Mouse (Mus musculus) right cerebral cortex, postnatal 10 days (tissue): Measurements from ENCODE around the gene Tbx6.

ENCODE experiments used
- DNase-seq, 2 experiments: peaks; one replicate each; pipeline ENCODE4 v3.0.0; 2021; ENCODE audit warnings: low spot score in 2 of 2

Tbx6 gene

DNA sequence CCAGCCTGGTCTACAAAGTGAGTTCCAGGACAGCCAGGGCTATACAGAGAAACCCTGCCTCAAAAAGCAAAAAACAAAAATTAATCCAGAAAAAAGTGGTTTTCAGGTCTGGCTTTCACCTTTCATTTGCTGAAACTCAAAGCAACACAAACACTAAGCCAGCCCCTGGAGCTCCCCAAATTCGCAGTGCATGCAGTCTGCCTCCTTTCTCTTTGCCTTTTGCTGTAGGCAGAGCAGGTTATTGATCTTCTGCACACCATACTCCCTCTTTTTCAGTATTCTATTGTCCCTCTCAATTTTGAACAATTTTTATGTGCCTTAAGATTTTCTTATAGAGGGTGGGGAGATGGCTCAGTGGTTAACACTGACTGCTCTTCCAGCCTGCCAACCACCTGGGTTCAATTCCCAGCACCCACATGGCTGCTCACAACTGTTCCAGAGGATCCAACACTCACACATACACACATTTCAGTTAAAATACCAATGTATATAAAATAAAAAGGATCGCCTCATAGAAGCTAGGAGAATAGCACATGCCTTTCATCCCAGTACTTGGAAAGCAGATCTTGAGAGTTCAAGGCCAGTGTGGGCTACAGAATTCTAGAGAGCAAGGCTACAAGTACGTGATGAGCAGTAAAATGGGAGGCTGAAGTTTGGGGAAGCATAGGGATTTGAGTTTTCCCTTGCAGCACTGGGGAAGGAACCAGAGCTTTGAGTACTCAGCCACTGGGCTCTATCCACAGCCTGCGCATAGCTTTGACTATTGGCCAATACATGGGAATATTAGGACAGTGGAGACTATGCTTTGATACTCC, 12.4 kb downstream of the Tbx6 start:
- no peak for DNase-seq

DNA sequence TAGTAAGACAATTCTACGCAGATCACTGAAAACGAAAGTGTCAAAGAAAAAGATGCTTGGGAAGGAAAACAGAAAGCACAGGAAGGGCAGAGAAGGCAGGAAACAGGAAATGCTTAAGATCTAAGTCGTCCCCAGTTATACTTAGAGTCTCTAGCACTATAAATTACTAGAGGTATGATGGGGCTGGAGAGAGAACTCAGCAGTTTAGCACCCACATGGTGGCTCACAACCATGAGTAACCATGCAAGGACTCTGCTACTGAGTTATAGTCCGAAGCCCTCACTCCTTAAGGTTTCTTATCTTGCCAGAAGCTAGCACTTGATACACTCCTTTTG, 13.0 kb downstream of the Tbx6 start:
- no peak for DNase-seq

DNA sequence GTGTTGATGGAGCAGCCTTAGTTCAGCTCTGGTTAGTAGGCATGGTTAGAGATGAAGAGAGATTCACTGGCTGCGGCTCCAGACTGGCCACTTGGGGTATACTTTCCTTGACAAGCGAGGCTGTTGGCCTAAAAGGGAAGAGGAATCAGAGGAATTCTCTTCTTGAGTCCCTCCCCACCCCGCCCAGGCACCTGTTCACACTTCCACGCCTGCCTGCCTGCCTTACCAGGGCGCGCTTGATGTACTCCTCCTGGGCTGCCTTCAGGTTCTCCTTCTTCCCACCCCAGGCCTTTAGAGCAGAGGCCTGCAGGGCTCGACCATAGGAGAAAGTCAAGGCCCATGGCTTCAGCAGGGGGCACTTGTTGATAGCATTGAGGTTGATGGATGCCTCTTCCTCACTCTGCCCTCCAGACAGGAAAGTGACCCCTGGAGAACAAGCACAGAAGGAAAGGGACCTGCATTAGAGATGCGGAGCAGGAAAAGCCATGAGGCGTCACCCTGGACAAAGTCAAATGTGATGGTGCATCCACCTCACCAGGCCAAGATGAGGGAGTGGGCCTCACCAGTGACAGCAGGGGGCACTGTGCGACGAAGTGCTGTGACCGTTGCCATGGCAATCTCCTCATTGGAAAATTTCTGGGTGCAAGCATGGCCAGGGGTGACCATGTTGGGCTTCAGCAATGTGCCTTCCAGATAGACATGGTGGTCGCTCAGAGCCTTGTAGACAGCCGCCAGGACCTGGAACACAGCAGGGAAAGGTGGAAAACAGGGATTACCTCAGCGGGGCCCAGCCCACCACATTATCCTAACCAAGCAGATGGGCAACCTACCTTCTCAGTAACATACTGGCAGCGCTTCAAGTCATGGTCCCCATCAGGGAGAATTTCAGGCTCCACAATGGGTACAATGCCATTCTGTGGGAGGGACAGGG, 14.4 kb downstream of the Tbx6 start:
- peak in 1 of 2 experiments; percentile 44 for DNase-seq

DNA sequence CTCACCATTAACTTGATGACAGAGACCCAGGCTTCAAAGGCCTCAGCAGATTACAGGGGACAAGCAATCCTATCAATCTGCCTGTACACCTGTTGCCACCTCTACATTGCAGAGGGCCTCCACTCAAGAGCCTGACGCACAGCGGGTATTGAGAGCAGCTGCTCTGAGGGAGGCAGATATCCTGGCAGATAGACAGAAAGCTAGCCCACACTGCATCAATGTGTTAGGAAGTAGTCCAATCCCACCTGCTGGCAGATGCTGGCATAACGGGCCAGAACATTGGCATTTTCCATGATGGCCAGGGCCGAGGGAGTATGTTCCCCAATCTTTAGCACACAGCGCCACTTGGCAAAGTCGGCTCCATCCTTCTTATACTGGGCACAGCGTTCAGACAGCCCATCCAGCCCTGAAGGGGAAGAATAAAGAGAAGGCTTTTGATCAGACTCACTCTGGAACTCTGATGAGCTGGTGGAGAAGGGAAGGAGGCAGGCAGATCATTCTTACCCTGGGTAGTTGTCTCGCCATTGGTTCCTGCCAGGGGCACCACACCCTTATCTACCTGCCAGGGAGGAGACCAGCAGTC, 15.2 kb downstream of the Tbx6 start:
- peak in 1 of 2 experiments; percentile 63 for DNase-seq

DNA sequence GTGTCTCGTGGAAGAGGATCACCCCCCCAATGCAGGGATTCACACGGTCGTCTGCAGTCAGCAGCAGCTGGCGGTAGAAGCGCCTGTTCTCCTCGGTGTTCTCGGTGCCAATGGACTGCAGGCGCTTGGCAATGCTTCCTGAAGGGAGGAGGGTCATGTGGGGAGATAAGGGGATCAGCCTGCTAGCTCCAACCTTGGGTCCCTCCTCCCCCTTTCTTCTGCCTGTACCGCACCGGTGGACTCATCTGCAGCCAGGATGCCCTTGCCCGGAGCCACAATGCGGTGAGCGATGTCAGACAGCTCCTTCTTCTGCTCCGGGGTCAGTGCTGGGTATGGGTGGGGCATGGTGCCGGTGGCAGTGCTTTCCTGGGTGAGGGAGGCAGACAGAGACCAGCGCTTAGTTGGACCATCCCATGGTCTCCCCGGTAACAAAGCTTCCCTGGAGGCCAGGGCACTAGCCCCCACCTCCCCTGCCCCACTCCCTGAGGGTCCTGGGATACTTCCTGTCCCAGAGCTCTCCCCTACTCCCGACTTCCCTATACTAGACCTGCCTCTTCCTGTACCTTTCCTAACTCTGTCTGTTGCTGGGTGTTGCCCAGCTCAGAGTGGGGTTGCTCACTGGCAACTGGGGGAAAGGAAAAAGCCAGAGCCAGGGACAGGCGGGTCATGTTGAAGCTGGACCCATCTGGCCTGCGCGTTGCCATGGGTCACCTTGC, 16.3 kb downstream of the Tbx6 start, which contains the start of gene Fam57b:
TSS of gene Fam57b (plus strand) at position 258 of the 716 bp plus-strand sequence.
- DNase-seq, result peak in 1 of 2 experiments; percentile 62

DNA sequence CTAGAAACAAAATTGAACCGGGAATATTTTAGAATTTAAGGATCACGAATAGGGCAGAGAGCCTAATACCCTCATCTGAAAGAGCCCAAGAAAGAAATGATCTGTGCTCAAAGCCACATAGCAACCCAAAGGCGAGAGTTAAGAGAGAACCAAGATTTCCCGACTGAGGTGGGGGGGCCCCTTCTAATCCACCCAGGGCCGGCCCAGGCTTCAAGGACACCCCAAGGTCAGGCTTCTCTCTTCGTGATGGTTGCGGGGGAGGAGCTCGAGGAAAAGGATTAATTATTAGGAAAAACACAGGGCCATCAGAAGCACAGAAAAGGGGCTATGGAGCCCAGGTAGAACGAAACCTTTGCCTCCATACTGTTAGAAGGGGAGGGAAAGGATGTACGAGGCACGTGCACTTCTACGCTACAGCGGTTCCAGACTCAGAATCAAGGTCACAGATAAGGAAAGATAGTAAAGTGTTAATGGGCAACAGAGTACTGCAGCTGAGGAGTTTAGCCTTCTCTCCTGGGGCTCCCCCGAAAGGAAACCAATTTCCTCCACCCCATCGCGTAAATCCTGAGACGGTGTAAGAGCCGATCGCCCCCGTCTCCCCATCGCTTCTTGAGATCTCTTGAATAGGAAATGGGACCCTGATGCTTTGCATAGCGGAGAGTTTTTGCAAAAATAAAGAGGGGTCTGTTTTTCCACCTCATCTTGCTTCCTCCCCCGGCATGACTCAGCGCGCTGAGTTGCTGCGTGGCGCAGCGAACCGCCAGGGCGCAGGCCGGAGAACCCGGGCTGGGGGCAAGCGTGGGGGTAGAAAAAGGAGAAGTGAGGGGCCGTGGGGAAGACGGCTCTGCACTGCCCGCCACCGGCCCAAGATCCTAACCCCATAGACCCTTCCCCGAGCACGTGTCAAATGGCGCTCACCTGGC, 17.1 kb downstream of the Tbx6 start:
- DNase-seq, result peak in 1 of 2 experiments; percentile 52

DNA sequence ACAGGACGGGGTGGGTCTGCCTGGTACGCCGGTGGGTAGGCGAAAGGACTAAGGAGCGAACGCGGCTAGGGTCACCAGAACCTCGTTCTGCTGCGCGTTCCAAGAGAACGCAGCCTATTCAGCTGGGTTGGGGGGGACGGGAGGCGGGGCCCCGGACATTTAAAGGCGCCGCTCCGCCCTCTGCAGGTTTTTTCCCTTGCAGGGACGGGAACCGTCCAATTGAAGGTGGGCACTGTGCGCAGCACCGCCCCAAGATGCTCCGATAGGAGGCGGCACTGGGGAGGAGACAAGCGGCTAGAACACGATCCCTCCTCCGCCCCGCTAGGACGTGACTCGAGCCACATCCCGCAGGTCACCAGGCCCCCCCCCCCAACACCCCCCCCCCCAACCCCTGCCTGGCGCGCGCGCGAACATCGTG, 17.8 kb downstream of the Tbx6 start:
- peak; percentile 98 for DNase-seq

DNA sequence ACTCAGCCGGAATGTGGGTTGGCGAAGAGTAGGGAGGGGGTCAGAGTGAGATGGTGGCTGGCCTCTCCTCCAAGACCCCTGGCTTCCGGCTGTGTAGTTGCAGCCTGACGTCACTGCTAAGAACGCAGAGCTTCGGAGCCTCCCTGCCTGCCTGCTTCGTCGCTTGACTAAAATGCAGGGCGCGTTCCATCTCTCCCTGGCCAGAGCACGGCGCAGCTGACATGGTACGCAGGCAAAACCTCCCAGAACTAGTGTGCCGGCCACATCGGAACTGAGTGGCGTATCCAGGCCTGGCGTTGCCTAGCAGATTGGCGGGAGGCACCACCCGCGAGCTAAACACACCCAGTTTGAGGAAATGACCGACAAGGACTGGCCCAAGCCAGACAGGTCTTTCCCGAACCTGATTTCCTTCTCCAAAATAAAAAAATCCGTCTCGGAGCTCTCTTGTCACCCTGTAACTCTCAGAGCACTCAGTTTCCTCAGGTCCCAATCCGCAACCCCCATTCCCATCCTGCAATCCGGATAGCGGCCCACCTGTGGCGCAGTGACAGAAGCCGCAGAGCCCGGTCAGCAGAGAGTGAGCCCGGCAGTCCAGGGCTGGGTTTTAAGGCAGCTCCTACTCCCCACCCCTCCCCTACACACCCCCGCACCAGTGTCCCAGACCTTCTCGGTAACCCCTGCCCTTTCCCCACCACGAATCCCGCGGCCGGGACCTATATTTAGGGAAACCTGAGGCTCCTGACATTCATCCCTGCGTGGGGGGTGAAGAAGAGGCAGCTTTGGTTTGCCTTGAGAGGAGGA, 18.4 kb downstream of the Tbx6 start:
- DNase-seq, result peak in 1 of 2 experiments; percentile 95

DNA sequence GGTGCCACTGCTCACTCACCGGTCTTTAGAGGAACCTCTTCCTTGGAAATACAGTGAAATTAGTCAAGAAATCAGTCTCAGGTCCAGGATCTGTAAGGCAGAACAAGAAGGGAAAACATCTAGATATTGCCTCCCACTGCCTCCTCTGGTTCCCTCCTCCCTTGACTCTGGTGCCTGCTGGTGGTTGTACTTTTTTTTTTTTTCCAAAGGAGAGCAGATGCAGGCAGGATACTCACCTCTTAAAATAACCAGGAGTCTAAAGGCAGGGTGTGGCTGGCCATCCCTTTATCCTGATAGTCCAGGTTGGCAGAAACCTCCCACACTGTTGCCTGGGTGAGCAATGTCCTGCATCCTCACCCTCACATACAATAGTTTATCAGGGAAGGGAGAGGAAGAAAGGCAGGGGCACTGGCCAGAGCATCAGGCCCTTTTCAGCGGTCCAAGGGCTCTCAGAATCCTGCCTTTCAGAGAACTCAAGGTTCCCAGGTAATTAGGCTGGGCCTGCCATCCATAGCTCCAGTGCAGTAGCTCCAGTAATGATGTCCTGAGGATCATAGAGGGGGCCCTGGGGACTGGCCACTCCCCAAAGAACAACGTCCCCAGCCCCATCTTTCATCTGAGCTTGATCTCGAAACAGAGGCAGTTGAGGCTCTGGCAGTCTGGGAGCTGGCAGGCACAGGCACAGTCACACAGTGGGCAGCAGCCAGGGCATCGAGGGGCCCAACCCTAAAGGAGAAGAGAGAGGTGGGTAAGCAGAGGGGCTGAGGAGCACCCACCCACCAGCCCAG, 19.2 kb downstream of the Tbx6 start:
- DNase-seq, result peak in 1 of 2 experiments; percentile 44

DNA sequence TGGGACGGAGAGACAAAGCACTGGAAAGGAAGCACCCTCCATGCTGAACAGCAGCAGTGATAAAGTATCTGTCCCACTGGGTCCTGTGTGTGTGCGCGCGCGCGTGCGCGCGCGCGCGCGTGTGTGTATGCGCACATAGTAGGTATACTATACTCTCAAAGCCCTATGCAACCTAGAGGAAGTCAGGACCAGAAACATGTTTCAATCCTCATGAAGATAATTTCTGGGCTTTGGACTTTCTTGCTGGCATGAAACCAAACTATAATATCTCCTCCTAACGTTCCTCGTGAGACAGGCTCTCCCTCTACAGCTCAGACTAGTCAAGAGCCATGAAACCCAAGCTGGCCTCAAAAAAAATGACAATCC, 19.8 kb downstream of the Tbx6 start:
- DNase-seq, result no peak

DNA sequence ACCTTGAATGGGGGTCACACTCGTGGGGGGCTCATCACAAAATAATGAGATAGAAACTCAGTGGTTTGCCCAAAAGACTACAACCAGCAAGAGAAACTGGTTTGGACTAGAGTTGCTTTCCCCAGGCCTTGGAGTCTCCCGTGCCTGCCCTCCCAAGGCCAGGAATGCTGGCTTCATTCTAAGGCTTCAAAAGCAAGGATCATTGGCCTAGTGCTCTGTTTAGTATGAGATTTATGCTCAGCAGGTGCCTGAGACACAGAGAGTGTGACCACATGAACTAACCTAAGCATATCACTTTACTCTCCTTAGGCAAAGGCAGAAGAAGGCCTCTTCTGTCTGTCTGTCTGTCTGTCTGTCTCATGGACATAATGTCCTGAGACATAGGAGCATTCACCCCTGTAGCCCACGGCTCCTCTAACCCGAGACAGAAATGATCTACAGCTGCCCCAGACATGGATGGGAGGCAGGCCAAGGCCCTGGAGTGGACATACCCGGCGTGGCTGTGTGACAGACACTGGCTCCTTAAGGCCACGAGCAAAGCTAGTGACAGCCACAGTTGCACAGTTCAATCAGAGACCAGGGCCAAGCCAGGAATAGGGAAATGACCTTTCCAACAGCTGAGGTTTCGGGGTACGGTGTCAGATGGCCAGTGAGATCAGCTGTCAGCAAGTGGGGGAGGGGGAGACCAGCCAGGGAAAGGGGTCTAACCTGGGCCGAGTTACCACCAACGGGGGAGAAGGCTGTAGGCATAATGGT, 21.0 kb downstream of the Tbx6 start:
- DNase-seq, result no peak

DNA sequence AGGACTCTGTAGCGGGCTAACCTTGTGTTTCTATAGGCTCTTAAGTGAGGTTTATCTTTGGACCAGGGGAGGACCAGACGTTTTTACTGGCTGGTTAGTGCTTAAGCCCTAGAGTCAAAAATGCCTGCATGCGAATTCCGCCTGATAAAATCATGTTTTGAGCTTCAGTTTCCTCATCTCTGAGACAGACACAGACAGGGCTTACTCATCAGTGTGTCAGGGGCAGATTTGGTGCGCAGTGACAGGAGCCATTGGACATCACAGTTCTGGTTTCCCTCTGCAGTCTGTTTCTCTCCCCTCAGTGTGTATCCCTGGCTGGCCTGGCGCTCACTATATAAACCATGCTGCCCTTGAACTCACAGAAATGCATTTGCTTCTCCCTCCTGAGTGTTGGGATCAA, 21.9 kb downstream of the Tbx6 start:
- no peak for DNase-seq

DNA sequence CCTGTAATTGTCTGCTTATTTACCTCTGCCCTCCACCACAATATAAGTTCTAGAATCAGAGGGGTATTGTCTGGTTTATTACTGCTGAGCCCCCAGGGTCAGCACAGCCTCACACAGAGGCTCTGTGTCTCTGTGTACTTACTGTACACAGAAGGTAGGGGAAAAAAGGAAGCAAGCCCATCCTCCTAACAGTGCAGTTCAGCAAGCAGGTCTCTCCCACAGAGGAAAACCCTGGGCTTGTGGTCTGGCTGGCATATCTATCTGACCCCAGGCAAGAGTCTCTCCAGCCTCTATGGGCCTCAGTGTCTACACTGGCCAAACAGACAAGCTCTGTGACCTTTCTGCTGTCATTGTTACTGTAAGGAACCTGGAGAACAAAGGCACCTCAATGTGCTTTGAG, 22.5 kb downstream of the Tbx6 start:
- no peak for DNase-seq

DNA sequence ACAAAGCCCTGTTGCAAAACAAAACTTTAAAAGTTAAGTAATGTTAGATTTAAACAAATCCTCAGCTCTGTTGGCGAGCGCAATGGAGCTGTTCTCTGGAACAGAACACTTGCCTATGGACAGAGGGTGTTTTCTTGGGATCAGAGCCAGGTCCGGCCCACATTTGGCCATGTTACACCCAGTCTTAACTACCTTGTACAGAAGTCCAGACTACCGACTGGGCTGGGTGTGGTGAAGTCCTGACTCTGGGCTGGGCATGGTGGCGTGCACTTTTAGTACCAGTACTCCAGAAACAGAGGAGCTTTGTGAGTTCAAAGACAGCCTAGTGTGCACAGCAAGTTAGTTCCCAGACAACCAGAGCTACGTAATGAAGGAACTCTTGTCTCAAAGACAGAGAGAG, 25.7 kb downstream of the Tbx6 start:
- no peak for DNase-seq

DNA sequence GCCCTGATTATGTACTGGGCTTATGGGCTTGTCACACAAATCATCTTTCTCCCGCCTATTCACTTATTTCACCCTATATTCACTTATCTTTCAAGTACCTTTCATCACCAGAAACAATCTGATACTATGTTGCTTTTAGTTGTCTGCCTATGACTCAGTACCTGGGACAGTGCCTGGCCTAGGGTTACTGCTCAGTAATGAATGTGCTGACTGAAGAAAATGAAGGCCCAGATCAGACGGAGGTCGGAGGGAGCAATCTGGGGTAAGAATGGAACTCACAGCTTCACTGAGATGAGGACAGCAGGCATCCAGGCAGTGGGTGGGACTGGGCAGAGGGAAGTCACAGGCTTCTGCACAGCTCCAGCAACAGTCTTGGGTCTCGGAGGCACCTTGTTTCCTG, 26.1 kb downstream of the Tbx6 start:
- DNase-seq, result no peak

DNA sequence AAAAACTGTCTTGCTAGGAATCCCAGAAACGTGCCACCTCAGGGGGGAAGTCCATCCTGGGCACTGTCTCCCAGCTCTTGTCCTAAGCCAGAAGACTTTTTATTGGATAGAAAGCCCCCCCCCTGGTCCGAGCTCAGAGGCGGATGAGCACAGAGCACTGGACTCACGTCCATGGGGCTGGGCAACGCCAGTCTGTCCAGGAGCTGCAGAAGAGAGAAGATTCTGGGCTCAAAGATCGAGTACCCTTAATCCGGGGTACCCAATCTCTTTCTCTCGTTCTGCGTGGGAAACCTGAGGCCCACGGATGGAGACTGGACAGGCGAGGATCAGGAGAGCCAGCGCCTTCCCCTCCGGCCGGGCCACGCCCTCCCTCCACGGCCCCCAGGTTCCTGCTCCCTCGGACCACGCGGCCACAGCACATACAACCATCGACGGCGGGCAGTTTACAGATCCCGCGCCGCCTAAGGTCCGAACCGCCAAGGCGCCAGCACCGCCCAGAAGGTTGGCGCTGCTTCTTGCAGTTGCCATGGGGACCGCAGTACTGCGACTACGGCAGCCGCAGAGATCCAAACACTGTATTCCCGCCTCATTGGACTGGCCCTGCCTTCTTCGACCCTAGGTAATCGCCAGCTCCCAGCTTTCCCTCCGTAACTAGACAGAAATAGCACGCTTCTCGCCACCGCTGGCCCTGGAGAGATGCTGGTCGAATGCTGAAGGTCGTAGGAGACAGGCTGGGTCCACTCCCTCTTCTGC, 27.6 kb downstream of the Tbx6 start:
- peak; percentile 92 to 94 for DNase-seq

DNA sequence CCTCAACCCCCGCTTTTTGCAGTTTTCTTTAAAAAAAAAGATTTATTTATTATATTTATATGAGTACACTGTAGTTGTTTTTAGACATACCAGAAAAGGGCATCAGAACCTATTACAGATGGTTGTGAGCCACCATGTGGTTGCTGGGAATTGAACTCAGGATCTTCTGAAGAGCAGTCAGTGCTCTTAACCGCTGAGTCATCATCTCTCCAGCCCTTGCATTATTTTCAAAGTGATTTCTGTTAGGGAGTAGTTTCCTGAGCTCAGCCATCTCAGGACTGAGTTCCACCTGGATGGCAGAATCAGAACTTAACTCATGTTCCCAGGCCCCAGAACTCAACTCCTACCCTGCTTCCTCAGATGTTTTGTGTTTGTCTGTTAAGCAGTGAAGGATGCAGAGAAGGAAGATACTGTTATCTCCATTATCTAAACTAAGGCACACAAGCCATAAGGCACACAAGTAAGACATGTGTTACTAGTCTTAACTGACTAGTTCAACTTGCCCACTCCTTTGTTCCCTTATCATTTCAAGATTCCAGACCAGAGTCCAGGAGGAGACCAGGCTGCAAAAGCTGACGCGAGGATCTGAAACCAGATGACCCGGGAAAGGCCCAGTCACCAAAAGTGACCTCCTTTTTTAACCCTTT, 28.6 kb downstream of the Tbx6 start:
- DNase-seq, result no peak
